Mouse (Mus musculus): ENCODE measurements around the gene Phkg2. TPM values are rescaled to one million over a fixed set of nuclear protein-coding genes. Genes with fewer than 3 reads are reported as not detected.

Phkg2 gene
- polyA plus RNA-seq (2012; rRNA removed): 62.0 and 70.8 TPM in 2 replicates

DNA sequence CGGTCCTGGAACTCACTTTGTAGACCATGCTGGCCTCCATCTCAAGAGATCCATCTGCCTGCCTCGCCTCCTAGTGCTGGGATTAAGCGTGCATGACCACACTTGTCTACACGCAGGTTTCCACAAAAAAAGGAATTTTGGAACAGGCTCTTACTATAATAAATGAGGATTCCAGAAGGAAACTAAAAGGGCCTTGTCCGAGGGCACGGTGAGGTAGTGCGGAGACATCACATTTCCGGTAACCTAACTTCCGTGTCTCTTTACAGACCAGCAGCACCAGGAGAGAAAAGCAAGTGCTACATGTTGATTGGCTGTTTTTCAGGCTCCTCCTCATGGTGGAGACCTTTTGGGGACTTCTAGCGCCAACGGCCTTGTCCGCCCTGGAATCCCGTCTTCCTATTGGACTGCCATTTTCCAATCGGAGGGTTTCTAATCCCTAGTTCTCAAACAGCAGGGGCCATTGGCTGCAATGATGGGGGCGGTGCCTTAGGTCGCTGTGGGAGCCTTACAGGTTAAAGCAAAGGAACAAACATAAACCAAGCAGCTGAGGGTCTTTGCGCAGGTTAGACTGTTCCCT lies at the start of gene Phkg2:
Gene Phkg2 (plus strand): TSS at position 446 of the 577 bp plus-strand sequence.

DNA sequence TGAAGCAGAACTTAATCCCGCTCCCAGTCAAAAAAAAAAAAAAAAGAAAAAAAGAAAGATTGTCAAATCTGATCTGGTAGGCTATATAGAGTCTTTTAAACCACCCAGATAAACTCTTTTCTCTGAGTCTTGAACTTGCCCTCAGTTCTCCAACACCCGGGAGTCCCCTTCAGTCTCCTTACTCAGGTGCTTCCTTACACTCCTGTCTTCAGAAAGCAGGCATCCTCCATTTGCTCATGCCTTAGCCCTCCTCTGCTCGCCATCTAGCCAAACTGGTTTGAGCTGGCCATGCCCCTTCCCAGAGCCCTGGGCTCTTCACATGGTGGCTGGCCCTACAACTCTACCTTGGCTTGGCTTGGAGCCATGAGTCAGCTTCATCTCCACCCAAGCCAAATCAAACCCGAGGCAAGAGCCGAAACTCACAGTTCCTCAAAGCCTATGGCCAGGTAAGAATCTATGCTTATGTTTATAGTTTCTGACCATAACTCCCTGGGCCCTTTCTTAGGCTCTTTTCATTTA lies 11.7 kb upstream of the Phkg2 start, which contains the start of gene Tmem265:
Gene Tmem265 (plus strand): TSS at position 51 of the 519 bp plus-strand sequence.

DNA sequence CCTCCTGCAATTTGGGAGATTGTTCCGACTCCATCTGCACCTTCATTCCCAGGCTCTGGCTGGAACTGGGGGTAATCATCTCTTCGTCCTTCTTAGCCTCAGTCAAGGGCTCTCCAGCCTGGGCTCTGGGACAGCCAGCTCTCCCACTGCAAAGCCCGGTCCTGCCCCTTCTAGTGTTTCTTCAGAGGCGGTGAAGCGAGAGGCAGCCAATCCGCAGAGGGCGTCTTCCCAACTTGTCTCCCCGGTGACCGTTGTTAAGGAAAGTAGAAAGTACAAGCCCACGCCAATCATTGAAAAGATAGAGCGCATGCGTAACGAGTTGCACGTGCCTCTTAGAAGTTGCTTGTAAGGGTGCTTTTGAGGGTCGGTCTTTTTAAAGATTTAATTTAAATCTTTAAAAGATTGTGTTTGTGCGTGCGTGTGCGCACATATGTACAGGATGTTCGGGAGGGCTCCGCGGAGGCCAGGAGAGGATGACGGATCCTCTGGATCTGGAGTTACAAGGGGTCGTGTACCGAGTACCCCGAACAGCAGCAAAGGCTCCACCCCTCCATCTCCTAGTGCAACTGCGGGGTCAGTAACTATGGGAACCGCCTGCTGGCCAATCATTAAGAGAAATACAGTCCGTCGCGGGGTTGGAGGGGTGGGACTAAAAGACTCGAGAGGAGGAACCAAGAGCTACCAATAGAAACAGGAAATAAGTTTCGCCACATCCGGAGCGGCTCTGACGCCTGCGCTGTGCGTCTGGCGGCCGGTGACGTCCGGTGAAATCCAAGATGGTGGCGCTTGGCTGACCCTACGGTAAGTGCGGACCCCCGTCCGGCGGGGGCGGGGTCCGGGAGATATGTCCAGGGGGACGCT lies 15.1 kb downstream of the Phkg2 start, which contains the start of the genes Ccdc189 and Rnf40:
Gene Ccdc189 (minus strand): TSS at position 585 of the 861 bp plus-strand sequence.
Gene Rnf40 (plus strand): TSS at position 757 of the 861 bp plus-strand sequence.

DNA sequence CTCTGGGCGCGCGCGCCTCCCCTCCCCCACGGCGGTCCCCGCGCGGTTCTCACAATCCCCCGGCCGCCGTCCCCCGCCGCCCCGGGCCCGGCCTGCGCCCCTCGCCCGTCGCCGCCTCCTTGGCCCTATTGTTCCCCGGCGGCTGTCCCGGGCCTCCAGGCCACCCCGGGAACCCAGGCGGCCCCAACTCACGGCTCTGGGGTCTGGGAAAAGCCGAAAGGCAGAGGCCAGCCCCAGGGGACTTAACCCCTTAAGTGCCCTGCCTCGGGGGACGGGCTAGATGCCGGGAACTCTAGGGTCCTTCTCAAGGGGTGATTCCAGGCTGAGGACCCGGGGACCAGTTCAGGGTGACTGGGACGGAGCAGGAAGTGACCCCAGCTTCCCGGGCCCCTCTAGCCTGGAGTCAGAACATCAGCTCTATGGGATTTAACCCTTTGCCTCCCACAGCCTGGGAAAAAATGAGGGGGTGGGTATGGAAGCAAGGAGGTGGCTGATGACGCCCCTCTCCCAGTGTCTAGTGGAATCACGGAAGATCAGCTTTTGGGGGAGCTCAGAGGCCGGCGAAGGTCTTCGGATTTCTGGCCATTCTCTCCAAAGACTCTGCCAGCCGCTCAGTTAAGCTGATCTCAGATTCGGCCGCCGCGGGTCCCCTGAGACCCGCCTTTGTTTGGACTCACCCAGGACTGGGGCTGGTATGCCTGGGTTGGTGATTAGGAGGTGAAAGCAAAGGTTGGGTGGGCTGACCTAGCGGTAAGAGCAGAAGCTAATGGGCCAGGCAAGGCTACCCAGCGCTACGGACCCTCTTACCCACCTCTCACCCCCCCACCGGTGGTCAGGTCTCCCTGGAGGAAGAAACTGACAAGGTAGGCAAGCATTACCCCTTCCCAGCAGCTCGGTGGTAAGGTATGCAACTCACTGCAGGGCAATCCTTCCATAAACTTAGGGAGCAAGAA lies 42.0 kb downstream of the Phkg2 start, which contains the start of gene Zfp629:
Gene Zfp629 (minus strand): TSS at position 907 of the 953 bp plus-strand sequence.

Other genes with a start within 250 kb of the Phkg2 start
- 48.6 and 54.8 TPM in 2 replicates for gene Zfp768, start 227.8 kb upstream of the Phkg2 start, polyA plus RNA-seq (2012; rRNA removed)
- 9.1 and 10.7 TPM in 2 replicates for gene Zfp747, start 197.3 kb upstream of the Phkg2 start, polyA plus RNA-seq (2012; rRNA removed)
- gene 9130019O22Rik, start 186.2 kb upstream of the Phkg2 start, polyA plus RNA-seq (2012; rRNA removed): 4.5 and 4.6 TPM in 2 replicates
- 7.9 and 11.6 TPM in 2 replicates for gene E430018J23Rik, start 179.7 kb upstream of the Phkg2 start, polyA plus RNA-seq (2012; rRNA removed)
- 7.0 and 8.5 TPM in 2 replicates for gene Zfp764, start 166.5 kb upstream of the Phkg2 start, polyA plus RNA-seq (2012; rRNA removed)
- 34.3 and 36.2 TPM in 2 replicates for gene Zfp688, start 151.3 kb upstream of the Phkg2 start, polyA plus RNA-seq (2012; rRNA removed)
- 8.0 and 9.3 TPM in 2 replicates for gene Zfp689, start 124.2 kb upstream of the Phkg2 start, polyA plus RNA-seq (2012; rRNA removed)
- gene Prr14, start 113.7 kb upstream of the Phkg2 start, polyA plus RNA-seq (2012; rRNA removed): 62.6 and 76.9 TPM in 2 replicates
- gene Fbrs, start 94.1 kb upstream of the Phkg2 start, polyA plus RNA-seq (2012; rRNA removed): 21.3 and 27.7 TPM in 2 replicates
- 33.9 and 44.8 TPM in 2 replicates for gene Srcap, start 61.4 kb upstream of the Phkg2 start, polyA plus RNA-seq (2012; rRNA removed)
- gene Gm42715, start 53.8 kb upstream of the Phkg2 start, polyA plus RNA-seq (2012; rRNA removed): 13.3 and 15.7 TPM in 2 replicates
- gene Tmem265, start 11.9 kb upstream of the Phkg2 start, polyA plus RNA-seq (2012; rRNA removed): 0.75 and 3.4 TPM in 2 replicates
- gene Ccdc189, start 15.3 kb downstream of the Phkg2 start, polyA plus RNA-seq (2012; rRNA removed): 11.7 and 13.2 TPM in 2 replicates
- 33.5 and 34.1 TPM in 2 replicates for gene Rnf40, start 15.4 kb downstream of the Phkg2 start, polyA plus RNA-seq (2012; rRNA removed)
- 21.3 and 22.4 TPM in 2 replicates for gene Zfp629, start 42.5 kb downstream of the Phkg2 start, polyA plus RNA-seq (2012; rRNA removed)
- 67.7 and 78.2 TPM in 2 replicates for gene Bcl7c, start 135.6 kb downstream of the Phkg2 start, polyA plus RNA-seq (2012; rRNA removed)
- gene Ctf1, start 139.4 kb downstream of the Phkg2 start, polyA plus RNA-seq (2012; rRNA removed): 33.4 and 51.7 TPM in 2 replicates
- 0.27 and 0.30 TPM in 2 replicates for gene Ctf2, start 158.8 kb downstream of the Phkg2 start, polyA plus RNA-seq (2012; rRNA removed)
- gene Fbxl19, start 171.2 kb downstream of the Phkg2 start, polyA plus RNA-seq (2012; rRNA removed): 68.7 and 76.0 TPM in 2 replicates
- 51.2 and 60.6 TPM in 2 replicates for gene Orai3, start 196.5 kb downstream of the Phkg2 start, polyA plus RNA-seq (2012; rRNA removed)
- 9.9 and 12.3 TPM in 2 replicates for gene Setd1a, start 203.3 kb downstream of the Phkg2 start, polyA plus RNA-seq (2012; rRNA removed)
- gene Gm49388, start 212.3 kb downstream of the Phkg2 start, polyA plus RNA-seq (2012; rRNA removed): 0.06 TPM in 1 of 2 replicates, not detected in the other
- gene Hsd3b7, start 227.3 kb downstream of the Phkg2 start, polyA plus RNA-seq (2012; rRNA removed): 78.5 and 87.3 TPM in 2 replicates

Data from ovary, adult 2 months (tissue).